Mouse (Mus musculus): ENCODE data around the gene Prr18.

Prr18 gene

GRCm38 (mm10) chr17:8340407-8341359 lies 3.4 kb downstream of the Prr18 start:
- CTCF ChIA-PET, result no interaction called here

DNA sequence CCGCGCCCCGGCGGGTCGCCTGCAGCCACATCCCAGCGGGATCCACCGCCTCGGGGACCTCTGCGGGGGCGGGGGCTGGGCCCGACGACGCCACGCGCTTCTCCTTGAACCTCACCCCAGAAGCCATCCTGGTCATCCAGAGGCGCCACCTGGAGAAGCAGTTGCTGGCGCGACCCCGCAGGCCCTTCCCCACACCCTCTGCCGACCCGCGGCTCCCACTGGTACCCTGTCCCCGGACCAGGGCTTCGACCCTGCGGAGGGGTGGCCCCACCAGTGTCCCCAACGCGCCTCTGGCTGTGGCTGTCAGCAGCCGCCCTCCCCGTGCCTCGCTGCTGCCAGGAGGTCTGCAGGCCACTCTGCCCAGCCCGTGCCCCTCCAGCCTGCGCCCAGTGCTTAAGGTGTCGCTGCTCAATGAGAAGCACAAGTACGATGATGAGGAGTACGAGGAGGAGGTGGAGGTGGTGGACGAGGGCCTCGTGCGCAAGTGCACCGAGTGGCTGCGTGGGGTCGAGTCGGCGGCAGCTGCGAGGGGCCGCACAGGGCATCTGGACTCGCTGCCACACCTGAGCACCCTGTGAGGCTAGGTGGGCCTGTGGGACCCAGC lies 4.2 kb downstream of the Prr18 start:
- CTCF ChIA-PET, result no interaction called here

GRCm38 (mm10) chr17:8342706-8343105 lies 5.4 kb downstream of the Prr18 start:
- CTCF ChIA-PET, result interaction anchor here (0.6 kb wide), 1 partner anchor 68 kb away, joined by 7 read pairs; no protein-coding TSS in a partner anchor

- CTCF ChIA-PET, result interaction anchor here (0.6 kb wide), 2 partner anchors 13 to 67 kb away, joined by 3 to 7 read pairs; no protein-coding TSS in a partner anchor
Measured at GRCm38 (mm10) chr17:8343416-8343815, 6.2 kb downstream of the Prr18 start.

DNA sequence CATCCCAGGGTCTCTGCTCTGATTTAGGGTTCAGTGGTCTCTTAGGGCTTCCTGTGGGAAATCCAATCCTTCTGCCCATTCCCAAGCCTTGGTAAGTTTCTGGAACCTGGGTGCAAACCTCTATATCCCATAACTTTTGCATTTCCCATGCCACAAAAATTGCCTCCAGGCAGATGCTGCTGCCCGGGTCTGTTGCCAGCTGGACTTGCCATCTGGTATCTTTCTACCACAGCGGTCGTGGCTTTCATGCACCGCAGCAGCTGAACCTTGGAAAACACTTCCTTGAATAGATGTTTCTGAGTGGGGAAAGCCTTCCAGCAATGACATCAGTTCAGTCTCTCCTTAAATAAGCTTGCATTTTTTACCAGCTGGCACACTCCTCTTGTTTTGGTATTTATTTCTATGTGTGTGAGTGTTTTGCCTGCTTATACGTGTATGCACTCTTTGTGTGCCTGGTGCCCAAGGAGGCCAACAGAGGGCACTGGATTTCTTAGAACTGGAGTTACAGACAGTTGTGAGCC lies 10.6 kb downstream of the Prr18 start:
- CTCF ChIA-PET, result no interaction called here

DNA sequence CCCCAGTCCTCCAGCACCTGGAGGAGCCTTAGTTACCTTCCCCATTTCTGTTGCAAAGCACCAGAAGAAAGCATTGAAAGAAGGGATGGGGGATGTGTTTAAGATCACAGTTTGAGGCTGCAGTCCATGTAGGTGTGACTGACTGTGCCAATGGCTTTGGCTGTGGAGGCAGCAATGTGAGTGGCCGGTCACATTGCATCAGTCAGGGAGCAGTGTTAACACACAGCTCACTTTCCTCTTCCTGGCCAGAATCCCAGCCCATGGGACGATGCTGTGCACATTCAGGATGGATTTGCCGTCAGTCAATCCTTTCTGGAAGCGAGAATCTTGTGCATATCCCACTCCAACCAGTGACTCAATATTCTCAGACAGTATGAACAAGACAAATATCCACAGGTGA lies 11.7 kb downstream of the Prr18 start:
- CTCF ChIA-PET, result no interaction called here

- CTCF ChIA-PET, result no interaction called here
Measured at GRCm38 (mm10) chr17:8351088-8351487, 13.8 kb downstream of the Prr18 start.

GRCm38 (mm10) chr17:8355692-8356091 lies 18.4 kb downstream of the Prr18 start, which contains the start of gene T2:
Gene T2 (plus strand): TSS chr17:8355992.
- CTCF ChIA-PET, result interaction anchor here (0.6 kb wide), 1 partner anchor 116 kb away, joined by 4 read pairs; no protein-coding TSS in a partner anchor

- CTCF ChIA-PET, result no interaction called here
Measured at GRCm38 (mm10) chr17:8357498-8357897, 20.2 kb downstream of the Prr18 start.

DNA sequence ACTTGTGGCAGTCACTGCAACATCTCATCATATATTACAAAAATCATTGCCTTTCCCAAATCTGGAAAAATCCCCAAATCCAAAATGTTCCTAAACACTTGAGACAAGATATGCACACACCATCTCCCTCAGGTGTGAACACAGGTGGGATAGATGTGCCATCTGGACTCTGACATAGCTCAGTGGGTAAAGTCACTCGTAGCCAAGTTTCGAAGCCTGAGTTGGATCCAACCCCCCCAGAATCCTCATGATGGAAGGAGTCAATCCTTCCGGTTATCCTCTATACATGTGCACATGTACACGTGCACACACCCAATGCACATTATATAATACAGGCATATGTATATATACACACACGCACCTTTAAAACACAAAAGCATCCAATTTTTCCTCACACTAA lies 23.6 kb downstream of the Prr18 start:
- CTCF ChIA-PET, result no interaction called here

GRCm38 (mm10) chr17:8361281-8362103 lies 24.2 kb downstream of the Prr18 start:
- CTCF ChIA-PET, result no interaction called here

DNA sequence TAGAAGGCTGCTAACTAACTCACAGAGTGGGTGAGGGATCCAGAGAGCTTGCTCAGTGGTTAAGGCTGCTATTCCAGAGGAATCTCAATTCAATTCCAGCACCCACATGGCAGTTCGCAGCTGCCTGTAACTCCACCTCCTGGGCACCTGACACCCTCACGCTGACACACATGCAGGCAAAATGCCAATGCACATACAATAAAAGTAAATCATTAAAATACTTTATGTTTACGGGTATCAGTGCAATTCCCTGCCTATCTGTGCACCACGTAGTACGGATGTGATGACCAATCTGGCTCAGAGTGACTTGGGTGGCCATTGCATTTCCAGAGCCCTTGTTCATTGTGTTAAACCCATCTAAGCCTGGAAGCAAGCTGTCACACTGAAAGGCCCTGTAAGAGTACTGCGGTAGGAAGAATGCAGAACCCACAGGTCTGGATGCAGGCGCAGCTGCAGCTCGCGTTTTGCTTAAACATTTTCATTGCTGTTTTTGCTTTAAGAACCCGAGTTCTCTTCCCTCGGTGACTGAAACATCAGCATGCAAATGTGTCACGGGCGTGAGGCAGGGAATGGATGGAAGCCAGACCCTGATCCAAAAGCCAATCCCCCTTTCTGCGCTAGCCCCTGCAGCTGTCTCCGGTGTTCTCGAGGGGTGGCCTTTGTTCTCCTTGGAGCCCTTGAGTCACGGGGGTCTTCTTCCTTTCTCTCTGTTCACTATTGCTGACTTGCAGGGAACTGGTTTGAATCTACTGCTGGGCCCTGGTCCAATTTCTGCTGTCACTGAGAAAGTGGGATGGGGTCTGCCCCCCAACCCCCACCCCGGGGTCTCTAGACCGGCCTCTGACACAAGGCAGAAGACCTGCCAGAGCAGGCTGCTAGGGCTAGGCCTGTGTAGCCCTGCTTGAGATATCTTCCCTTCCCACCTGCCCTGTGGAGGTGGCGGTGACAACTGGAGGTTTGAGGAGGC lies 30.5 kb downstream of the Prr18 start:
- CTCF ChIA-PET, result interaction anchor here (0.5 kb wide), 1 partner anchor 311 kb away, joined by 3 read pairs; no protein-coding TSS in a partner anchor

DNA sequence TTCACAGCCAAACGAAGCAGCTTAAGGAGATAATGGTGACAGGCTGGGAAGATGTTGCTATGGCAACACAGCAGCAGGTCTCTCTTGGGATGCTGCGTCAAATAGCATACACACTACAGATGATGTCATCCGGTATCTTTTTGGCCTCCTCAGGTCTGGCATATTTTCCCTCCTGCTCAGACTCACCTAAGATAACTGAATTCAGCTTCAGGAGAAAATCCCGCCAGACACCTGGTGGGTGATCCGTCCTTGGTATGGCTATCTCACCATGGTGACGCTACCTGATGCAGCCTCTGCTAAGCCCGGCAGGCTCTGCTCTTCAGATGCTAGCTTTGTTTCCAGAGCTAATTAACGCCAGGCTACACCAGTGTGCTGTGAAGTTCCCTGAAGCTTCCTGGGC lies 31.3 kb downstream of the Prr18 start:
- CTCF ChIA-PET, result no interaction called here

GRCm38 (mm10) chr17:8369171-8369570 lies 31.9 kb downstream of the Prr18 start:
- CTCF ChIA-PET, result no interaction called here

GRCm38 (mm10) chr17:8370634-8371229 lies 33.5 kb downstream of the Prr18 start:
- CTCF ChIA-PET, result no interaction called here

GRCm38 (mm10) chr17:8371834-8372233 lies 34.6 kb downstream of the Prr18 start:
- CTCF ChIA-PET, result no interaction called here

GRCm38 (mm10) chr17:8372286-8373046 lies 35.2 kb downstream of the Prr18 start:
- CTCF ChIA-PET, result interaction anchor here (0.5 kb wide), 1 partner anchor 181 kb away, joined by 3 read pairs; no protein-coding TSS in a partner anchor

DNA sequence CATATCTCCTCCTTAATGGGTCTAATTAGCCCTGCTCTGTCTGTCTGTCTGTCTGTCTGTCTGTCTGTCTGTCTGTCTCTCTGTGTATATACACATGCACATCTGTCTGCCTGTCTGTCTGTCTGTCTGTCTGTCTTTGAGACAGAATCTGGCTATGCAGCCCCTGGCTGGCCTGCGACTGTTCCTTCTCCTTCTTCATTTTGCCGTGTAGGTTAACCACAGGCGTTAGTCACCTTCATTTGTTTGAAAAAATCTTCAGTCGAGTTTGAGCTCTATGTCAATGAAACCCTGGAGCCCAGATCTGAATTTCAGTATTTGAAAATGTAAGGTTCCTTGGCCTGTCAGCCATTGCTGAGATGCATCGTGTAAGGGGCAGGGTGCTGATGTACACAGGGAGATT lies 40.0 kb downstream of the Prr18 start:
- CTCF ChIA-PET, result no interaction called here

GRCm38 (mm10) chr17:8385441-8385840 lies 48.2 kb downstream of the Prr18 start:
- CTCF ChIA-PET, result no interaction called here

Data from spleen, embryonic (tissue).